Mouse (Mus musculus) erythroid progenitor cell, adult 5-6 weeks (primary cell): ENCODE results near the gene Ube2j1. TPM values are rescaled to one million over a fixed set of nuclear protein-coding genes. Genes with fewer than 3 reads are reported as not detected.

ENCODE experiments used
- ATAC-seq: replicated peaks from 2 replicates; pipeline ENCODE4 v1.8.0; 2016; ENCODE audit warnings: moderate number of reproducible peaks, mild to moderate bottlenecking, moderate TSS enrichment, inconsistent platforms; ENCODE audit not compliant: poor library complexity, low FRiP score, severe bottlenecking
- total RNA-seq, 2 experiments: library from RNA; stranded (forward) in 1 of 2; stranded (reverse) in 1 of 2; fragments of 150-400 nt in 1 of 2; fragments of 186-747, 209-891 nt in 1 of 2; gene quantifications; 2 replicates each; pipeline versions ENCODE4 v1.2.3 to v1.2.4; 2015 to 2017; ENCODE audit warnings: low replicate concordance in 2 of 2

The Ube2j1 gene
- total RNA-seq, 2 experiments from 2014 or later, result 34.7 to 36.9 TPM

DNA sequence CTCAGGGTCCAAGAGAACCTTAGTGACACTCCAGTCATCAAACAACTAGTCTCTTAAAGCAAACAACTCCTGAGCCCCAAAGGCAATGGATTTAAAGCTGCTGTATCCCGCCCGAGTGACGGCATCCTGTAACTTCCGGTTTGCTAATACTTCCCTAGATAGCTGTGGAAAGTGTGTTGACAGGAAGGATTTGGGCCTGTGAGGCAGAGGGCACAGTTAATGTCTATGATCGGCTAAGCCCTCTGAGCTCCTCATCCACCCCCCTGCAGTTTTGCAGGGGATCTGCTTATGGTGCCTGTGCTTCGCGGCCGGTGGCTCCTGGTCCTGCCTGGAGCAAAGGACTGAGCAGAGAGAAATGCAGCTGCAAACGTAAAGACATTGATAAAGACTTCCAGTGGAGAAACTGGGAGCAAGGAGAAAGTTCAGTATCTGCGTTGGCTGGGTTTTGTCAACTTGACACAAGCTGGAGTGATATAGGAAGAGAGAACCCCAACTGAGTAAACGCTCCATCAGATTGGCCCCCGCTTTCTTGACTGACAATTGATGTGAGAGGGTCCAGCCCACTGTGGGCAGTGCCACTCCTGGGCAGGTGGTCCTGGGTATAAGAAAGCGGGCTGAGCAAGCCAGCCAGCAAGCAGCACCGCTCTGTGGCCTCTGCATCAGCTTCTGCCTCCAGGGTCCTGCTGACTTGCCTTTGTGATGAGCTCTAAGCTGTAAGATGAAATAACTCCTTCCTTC is 35.2 kb downstream of the Ube2j1 start:
- ATAC-seq, result no peak

DNA sequence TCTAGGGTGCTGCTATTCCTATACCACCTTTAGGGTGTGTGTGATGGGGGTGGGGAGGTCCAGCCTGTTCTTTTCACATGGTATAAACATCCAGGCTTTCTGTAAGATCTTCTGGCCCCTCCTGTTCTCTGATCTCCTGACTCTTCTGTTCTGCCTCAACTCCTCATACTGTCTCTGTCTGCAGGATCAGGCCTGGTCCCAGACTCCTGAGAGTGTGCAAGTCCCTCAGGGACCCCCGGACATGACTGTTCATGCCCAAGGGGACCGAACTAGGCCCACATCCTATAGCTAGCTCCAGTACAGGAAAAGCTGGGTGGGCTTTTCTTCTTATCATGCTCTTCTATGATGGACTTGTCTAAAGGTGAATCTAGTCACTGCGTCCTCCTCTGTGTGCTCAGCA is 36.1 kb downstream of the Ube2j1 start:
- no peak for ATAC-seq

DNA sequence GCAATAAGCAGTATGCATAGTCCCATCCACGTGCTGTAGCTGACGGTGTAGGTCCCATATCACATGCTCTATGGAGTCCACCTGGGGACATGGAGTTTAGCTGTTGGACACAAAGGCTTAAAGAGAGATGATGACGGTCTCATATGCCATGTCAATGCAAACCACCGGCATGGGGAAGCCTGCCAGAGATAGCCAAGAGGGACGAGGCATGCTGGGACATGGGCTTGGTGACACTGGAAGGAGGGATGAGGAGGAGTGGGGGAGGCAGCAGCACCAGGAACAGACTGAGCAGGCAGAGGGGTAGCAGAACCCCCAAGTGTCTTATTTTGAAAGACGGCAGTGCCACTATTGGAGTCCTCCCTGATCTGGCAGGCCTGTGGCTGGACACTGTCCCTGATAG is 36.6 kb downstream of the Ube2j1 start:
- ATAC-seq, result no peak

DNA sequence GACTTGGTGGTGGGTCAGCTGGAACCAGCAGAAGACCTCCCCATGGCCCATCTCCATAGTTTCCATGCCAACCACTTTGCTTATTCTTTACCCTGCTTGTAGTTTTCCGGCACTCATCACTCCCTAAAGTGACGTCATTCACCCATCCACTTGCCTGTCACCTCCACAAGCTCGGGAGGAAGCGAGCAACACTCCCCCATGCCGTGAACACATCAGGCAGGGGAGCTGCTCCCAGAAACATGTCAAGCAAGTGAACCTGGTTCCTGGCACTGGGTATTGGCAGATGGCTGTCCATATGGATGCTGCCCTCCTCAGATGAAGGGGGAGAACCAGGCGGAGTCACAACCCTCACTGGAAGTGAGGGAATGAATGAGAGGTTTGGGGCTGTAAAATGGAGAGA is 37.7 kb downstream of the Ube2j1 start:
- ATAC-seq, result no peak

DNA sequence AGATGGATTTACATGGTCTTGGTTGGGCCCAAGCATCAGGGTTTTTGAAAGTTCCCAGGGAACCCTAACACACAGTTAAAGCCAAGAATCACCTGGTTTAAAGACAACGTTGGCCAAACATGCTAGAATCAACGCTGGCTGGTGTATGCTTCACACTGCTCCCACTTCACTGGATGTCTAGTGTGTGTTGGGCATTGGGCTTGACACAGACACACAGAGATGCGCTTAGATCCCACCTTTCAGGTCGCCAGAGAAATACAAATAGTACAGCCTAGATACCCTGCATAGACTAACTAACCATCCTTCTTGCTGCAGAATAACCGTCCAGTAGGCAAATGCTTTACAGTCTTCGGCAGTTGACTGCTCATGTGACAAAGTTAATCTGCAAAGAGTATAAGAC is 39.1 kb downstream of the Ube2j1 start:
- no peak for ATAC-seq

DNA sequence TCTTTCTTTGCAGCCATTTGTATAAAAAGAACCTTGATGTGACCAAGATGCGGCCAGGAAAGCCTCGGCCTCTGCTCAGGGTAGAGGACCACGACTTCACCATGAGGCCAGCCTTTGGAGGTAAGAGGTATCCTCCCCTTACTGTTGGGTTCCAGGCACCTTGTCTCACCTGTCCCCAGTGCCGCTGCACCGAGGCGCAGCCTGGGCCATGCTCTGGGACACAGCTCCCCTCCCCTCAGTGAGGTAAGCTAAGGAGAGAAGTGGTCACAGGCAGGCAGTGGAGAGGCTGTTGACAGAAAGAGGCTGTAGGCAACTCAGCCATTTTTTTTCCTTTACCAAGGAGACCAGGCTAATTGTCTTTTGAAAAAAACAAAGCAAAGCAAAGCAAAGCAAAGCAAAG is 40.1 kb downstream of the Ube2j1 start:
- ATAC-seq, result no peak

DNA sequence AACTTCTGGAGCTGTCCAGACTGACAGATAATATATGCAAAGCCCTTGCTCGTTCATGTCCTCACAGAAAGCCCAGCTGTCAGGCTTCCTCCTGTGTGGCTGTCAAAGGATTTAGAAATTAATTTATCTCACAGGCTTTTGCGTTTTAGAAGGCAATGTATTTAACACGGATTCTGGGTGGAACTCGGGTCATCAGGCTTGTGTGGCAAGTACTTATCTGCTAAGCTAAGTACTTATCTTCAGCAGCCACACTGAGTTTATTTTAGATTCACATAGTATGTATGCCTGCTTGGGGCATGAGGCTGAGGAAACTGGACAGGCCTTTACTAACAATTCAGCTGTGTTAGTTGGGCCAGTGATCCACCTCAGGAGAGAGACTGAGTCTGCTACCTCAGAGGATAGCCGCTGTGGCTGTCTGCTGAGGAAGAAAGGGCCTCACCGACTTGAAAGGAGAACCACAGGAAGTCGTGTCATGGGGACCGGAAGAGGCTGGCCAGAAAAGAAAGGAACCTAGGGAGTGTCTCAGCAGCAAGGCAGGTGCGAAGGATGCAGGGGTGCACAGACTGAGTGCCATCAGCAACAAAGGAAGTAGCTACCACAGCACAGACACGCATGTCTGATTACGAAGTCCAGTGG is 41.4 kb downstream of the Ube2j1 start:
- no peak for ATAC-seq

DNA sequence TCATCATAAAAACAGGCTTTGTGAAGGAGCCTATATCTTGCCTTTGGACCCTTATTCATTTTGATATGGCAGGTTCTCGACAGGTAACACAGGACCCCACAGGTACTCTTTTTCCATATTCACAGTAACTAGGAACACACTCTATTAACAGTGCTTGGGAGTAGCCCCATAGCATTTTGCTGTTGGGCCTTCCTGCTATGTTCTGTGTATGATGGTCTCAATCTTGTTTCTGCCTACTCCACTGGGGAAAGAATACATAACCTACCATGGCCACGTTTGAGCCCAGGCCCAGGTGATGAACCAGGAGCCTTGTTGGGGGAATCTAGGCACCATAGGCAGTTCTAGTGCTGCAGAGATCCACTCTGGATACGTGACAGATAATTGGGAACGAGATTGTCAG is 43.2 kb downstream of the Ube2j1 start:
- no peak for ATAC-seq

DNA sequence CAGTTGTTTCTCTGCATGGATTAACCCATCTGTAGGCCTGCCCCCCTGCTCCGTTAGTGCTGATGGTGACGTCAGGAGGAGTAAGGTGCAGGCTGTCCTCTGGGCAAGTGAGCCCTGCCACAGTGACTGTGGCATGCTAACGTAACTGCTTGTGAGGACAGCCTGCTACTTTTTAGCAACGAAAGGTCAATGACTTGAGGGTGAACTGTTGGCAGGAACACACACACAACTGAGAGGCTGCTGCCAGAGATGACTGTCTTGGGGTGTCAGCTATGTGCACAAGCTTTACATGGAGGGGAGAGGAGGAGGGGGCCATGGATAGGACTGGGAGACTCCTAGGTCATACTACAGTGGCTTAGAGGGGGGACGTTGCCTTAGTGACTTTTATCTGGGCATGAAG is 43.6 kb downstream of the Ube2j1 start:
- ATAC-seq, result no peak

DNA sequence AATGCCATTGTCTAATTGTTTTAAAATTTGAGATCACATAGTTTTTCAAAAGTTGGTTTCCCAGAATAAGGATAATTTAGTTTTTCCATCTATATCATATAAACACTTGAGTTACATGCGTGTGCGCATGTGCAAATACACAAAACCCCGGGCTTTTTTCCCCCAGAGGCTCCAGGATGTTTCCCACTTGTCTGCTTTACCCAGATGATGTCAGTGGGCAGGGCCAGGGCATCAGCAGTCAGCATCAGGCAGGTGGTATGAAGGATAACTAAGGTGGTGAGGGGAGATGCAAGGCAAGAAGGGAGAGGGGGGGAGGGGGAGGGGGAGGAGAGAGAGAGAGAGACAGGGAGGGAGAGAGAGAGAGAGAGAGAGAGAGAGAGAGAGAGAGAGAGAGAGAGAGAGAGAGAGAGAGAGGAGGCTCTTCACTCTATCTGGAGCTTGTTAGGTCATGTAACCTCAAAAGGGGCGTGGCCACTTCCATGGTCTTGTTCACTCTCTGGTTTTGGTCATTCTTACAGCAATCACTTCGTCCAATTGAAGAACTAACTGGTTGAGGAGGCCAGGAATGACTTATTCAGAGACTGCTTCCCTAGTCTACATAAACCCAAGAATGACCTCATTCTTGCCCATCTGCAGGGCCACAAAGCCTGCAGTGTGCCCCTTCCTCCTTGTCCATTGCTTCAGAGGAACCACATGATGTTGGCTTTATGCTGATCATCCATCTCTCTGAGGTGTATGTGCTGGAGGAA is 44.7 kb downstream of the Ube2j1 start:
- no peak for ATAC-seq

DNA sequence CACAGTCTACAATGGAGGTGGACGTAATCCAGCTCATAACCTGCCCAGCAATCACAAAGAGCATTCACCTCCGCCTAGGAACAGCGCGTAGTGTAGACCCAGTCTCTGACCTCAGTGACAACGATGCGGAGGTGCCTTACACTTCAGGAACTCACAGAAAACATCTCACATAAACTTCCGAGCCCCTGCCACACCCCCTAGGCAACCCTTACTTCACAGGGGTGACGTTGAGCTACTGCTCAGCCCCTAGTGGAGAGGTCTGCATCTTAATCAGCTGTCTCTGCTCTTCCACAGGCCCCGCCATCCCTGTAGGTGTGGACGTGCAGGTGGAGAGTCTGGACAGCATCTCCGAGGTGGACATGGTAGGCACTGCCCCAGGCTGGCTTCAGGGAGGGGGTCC is 45.9 kb downstream of the Ube2j1 start:
- no peak for ATAC-seq

DNA sequence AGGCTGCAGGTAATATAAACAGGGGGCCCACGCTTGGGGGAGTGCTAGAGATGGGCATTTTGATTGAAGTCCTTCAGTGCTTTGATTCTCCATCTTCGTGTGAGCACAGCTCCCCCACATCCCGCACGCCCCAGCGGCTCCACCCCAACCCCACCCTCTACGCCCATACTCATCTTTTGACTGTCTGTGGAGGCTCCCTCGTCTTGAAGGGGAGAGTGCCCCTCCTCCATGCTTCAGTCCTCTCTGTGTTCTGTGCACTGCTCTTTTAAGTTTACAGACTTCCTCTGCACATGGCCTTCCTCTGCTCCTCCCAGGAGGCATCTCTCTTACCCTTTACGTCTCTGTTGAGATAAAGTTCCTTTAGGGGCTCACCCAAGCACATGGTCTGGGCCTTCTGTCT is 46.5 kb downstream of the Ube2j1 start:
- ATAC-seq, result no peak

DNA sequence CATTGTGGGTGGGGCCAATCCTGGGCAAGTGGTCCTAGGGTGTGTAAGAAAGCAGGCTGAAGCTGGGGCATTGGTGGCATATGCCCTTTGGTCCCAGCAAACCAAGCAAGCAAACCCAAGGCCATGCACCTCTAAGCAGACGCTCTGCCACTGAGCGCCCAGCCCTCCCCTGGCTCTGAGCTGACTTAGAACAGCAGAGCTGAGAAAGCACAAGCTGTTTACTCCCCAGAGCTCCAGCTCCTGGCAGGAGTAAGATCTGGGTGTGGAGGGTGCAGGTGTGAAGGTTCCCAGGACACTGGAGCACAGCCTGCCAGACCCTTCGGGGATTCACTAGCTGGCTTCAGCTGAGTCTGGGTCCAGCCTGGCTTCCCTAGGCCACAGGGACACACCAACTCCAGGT is 47.3 kb downstream of the Ube2j1 start:
- no peak for ATAC-seq

DNA sequence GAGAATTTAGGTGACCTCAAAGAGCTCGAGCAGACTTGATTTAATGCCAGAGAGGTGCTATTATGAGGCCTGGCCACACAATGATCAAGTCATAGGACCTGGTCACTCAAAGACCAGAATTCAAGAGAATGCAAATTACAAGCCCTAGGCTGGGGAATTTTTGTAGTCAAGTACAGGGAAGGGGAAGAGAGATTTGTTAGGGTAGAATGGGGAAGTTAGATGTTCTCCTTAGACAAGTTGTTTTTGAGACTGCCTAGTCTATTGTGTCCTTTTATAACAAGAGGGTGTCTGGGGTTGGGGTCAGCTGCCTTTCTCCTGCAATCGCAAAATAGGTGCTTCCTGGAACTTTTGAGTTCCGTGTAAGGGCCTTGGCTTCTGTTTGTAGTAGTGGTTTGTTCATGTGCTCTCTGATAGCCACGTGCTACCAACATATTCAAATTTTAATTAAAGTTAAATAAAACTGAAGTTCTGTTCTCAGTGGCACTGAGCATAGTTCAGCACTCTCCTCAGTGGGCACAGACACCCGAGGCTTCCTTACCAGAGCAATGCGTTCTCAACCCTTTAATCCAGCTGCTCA is 68.0 kb downstream of the Ube2j1 start:
- no peak for ATAC-seq

Other genes with a start within 250 kb of the Ube2j1 start
- 14.1 and 21.4 TPM in 2 replicates for gene Lyrm2, start 231.2 kb upstream of the Ube2j1 start, total RNA-seq (2015; ENCODE audit: low replicate concordance)
- gene Lyrm2, start 231.2 kb upstream of the Ube2j1 start, total RNA-seq (2017; ENCODE audit: low replicate concordance), result 8.6 and 12.8 TPM in 2 replicates
- 0.84 and 3.2 TPM in 2 replicates for gene Ankrd6, start 80.6 kb upstream of the Ube2j1 start, total RNA-seq (2015; ENCODE audit: low replicate concordance)
- gene Ankrd6, start 80.6 kb upstream of the Ube2j1 start, total RNA-seq (2017; ENCODE audit: low replicate concordance), result 0.91 and 1.4 TPM in 2 replicates
- gene Rragd, start 48.4 kb upstream of the Ube2j1 start, total RNA-seq (2015; ENCODE audit: low replicate concordance), result 3.2 and 7.1 TPM in 2 replicates
- 6.3 and 13.5 TPM in 2 replicates for gene Rragd, start 48.4 kb upstream of the Ube2j1 start, total RNA-seq (2017; ENCODE audit: low replicate concordance)
- not detected in 2 replicates for gene Gabrr2, start 31.6 kb downstream of the Ube2j1 start, total RNA-seq (2015; ENCODE audit: low replicate concordance)
- not detected in 2 replicates for gene Gabrr2, start 31.6 kb downstream of the Ube2j1 start, total RNA-seq (2017; ENCODE audit: low replicate concordance)
- not detected in 2 replicates for gene Gabrr1, start 101.1 kb downstream of the Ube2j1 start, total RNA-seq (2015; ENCODE audit: low replicate concordance)
- not detected in 2 replicates for gene Gabrr1, start 101.1 kb downstream of the Ube2j1 start, total RNA-seq (2017; ENCODE audit: low replicate concordance)
- gene Pm20d2, start 158.3 kb downstream of the Ube2j1 start, total RNA-seq (2015; ENCODE audit: low replicate concordance), result not detected in 2 replicates
- not detected in 2 replicates for gene Pm20d2, start 158.3 kb downstream of the Ube2j1 start, total RNA-seq (2017; ENCODE audit: low replicate concordance)
- gene Srsf12, start 177.6 kb downstream of the Ube2j1 start, total RNA-seq (2015; ENCODE audit: low replicate concordance), result not detected in 2 replicates
- not detected in 2 replicates for gene Srsf12, start 177.6 kb downstream of the Ube2j1 start, total RNA-seq (2017; ENCODE audit: low replicate concordance)